Mouse (Mus musculus): ENCODE data around the gene Cerkl. TPM values are rescaled to one million over a fixed set of nuclear protein-coding genes. Genes with fewer than 3 reads are reported as not detected.

Gene Cerkl
- polyA plus RNA-seq, 1 experiment: 0.30 TPM

DNA sequence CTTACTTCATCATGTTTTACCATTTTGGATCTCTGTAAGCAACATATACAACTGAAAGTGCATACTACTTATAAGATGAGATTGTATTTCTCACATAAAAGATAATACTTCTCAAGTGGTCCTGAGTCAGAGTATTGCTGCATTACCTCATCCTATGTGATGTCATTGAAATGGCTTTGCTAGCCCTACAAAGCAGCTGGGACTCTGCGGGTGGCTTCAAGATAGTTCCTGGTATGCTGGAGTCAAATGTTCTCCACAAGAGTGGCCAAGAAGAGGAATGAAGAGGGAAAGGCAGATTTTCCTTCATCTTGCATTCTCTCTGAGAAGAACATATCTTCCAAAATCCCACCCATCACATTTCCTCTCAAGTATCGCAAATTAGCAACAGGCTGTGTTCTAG is 13.2 kb downstream of the Cerkl start:
- no peak overlapping the region for H3K27ac ChIP-seq (ENCODE audit: insufficient read depth, low read depth, low read length)
- no peak for TF ChIP-seq CTCF (IDR thresholded peaks at IDR 0.05; ENCODE audit: extremely low read depth, insufficient read length, insufficient replicate concordance, low read depth, low read length)
- TF ChIP-seq POLR2A (IDR thresholded peaks at IDR 0.05; ENCODE audit: low read depth, low read length): no peak
- no peak overlapping the region for H3K4me3 ChIP-seq (ENCODE audit: low read depth, low read length)
- 90% methylated on average over 2 of the region's 2 CpGs for WGBS
- H3K36me3 ChIP-seq (ENCODE audit: control insufficient read depth, insufficient read depth, low read length): no peaks in the 10 kb centered on the region
- H3K4me1 ChIP-seq (ENCODE audit: control insufficient read depth, insufficient read depth, insufficient read length, low read length): no peaks in the 10 kb centered on the region
- H3K27me3 ChIP-seq (ENCODE audit: control insufficient read depth, insufficient read depth, low read length): no peaks in the 10 kb centered on the region

DNA sequence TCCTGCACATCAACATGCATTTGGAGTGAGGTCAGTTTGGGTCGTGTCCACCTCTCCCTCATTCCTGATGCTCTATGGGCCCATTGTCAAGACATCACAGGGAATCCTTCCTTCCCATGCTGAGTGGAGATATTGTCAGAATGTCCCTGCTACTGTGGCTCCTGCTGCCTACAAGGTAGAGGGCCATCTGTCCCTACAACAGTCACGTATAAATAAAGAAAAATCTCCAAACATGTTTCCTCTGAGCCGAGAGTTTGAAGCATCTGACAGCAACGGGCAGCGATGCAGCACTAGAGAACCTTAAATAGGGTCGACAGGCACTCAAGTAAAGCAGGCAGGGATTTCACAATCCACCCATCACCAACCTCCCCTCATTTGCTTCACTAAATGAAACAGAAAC is 13.7 kb downstream of the Cerkl start:
- Histone ChIP-seq H3K36me3 (ENCODE audit: control insufficient read depth, insufficient read depth, low read length) (no peaks in the 10 kb centered on the region), H3K27ac (ENCODE audit: insufficient read depth, low read depth, low read length) (no peak overlapping the region), H3K4me3 (ENCODE audit: low read depth, low read length) (no peak overlapping the region), H3K4me1 (ENCODE audit: control insufficient read depth, insufficient read depth, insufficient read length, low read length) (no peaks in the 10 kb centered on the region), H3K27me3 (ENCODE audit: control insufficient read depth, insufficient read depth, low read length) (no peaks in the 10 kb centered on the region)
- WGBS: 79% methylated on average over 6 of the region's 6 CpGs
- TF ChIP-seq CTCF (IDR thresholded peaks at IDR 0.05; ENCODE audit: extremely low read depth, insufficient read length, insufficient replicate concordance, low read depth, low read length) (no peak), POLR2A (IDR thresholded peaks at IDR 0.05; ENCODE audit: low read depth, low read length) (no peak)

DNA sequence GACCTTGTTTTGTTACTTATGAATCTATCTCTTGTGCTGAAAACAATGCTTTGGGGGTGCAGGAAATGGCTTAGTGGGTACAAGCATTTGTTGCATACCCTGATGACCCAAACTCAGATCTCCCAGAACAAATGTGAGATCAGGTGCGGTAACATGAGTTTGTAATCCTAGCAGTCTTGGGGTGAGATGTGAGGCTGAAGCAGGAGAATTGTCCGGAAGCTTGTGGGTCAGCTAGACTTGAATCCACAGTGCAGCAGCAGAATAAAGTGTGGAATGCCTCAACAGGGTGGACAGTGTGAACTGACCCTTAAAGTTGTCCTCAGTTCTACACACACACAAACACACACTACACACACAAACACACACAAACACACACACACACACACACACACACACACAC is 14.4 kb downstream of the Cerkl start:
- H3K4me3 ChIP-seq (ENCODE audit: low read depth, low read length): no peak overlapping the region
- no peaks in the 10 kb centered on the region for H3K4me1 ChIP-seq (ENCODE audit: control insufficient read depth, insufficient read depth, insufficient read length, low read length)
- H3K27ac ChIP-seq (ENCODE audit: insufficient read depth, low read depth, low read length): no peak overlapping the region
- no peaks in the 10 kb centered on the region for H3K36me3 ChIP-seq (ENCODE audit: control insufficient read depth, insufficient read depth, low read length)
- no peak for TF ChIP-seq POLR2A (IDR thresholded peaks at IDR 0.05; ENCODE audit: low read depth, low read length)
- TF ChIP-seq CTCF (IDR thresholded peaks at IDR 0.05; ENCODE audit: extremely low read depth, insufficient read length, insufficient replicate concordance, low read depth, low read length): no peak
- WGBS: 97% methylated on average over 2 of the region's 2 CpGs
- no peaks in the 10 kb centered on the region for H3K27me3 ChIP-seq (ENCODE audit: control insufficient read depth, insufficient read depth, low read length)

DNA sequence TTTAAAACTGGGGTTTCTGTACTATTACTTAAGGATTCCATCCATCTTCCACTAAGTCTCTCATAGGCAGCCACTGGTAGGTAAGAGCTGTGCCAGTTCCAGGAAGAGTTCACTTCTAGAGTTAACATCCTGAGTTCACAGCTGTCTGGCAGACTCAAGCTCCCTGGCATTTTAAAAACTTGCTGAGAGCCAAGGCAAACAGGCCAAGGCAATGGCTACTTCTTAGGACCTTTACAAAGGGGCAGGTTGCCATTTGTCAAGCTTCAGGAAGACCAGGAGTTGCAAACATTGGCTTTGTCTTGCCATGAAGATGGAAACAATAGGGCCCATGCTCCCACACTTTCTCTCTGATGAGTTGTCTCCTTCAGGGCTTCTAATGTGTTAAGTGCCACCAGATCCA is 26.5 kb downstream of the Cerkl start:
- no peak overlapping the region for H3K27ac ChIP-seq (ENCODE audit: insufficient read depth, low read depth, low read length)
- peaks cover 7% of the 10 kb centered on the region for H3K27me3 ChIP-seq (ENCODE audit: control insufficient read depth, insufficient read depth, low read length)
- H3K4me3 ChIP-seq (ENCODE audit: low read depth, low read length): no peak overlapping the region
- H3K36me3 ChIP-seq (ENCODE audit: control insufficient read depth, insufficient read depth, low read length): no peaks in the 10 kb centered on the region
- H3K4me1 ChIP-seq (ENCODE audit: control insufficient read depth, insufficient read depth, insufficient read length, low read length): 0 out of 2 replicates have a peak, but pooled peaks cover 2% of the 10 kb centered on the region
- TF ChIP-seq CTCF (IDR thresholded peaks at IDR 0.05; ENCODE audit: extremely low read depth, insufficient read length, insufficient replicate concordance, low read depth, low read length) (no peak), POLR2A (IDR thresholded peaks at IDR 0.05; ENCODE audit: low read depth, low read length) (no peak)

DNA sequence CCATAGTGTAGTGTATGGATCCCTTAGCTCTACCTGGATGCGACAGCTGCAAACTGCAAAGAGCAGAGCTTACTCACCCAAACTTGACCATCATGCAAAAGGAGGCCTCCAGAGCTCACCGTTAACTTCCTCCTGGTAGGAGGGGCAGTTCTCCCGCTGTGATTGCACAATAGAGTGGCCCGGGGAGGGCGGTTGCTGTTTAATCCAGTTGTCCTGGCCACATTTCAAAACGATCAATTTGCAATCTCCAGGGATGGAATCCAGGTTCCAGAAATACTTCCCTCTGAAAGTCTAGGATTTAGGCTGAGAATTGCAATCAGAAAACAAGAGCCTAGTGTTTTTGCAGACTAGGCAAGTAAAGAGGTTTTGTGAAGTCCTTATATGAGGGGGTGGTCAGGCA is 26.9 kb downstream of the Cerkl start:
- Histone ChIP-seq H3K27ac (ENCODE audit: insufficient read depth, low read depth, low read length) (no peak overlapping the region), H3K27me3 (ENCODE audit: control insufficient read depth, insufficient read depth, low read length) (peaks cover 7% of the 10 kb centered on the region), H3K4me1 (ENCODE audit: control insufficient read depth, insufficient read depth, insufficient read length, low read length) (0 out of 2 replicates have a peak, but pooled peaks cover 2% of the 10 kb centered on the region), H3K4me3 (ENCODE audit: low read depth, low read length) (no peak overlapping the region), H3K36me3 (ENCODE audit: control insufficient read depth, insufficient read depth, low read length) (no peaks in the 10 kb centered on the region)
- TF ChIP-seq POLR2A (IDR thresholded peaks at IDR 0.05; ENCODE audit: low read depth, low read length): no peak
- no peak for TF ChIP-seq CTCF (IDR thresholded peaks at IDR 0.05; ENCODE audit: extremely low read depth, insufficient read length, insufficient replicate concordance, low read depth, low read length)
- WGBS: 10% methylated on average over 6 of the region's 6 CpGs

DNA sequence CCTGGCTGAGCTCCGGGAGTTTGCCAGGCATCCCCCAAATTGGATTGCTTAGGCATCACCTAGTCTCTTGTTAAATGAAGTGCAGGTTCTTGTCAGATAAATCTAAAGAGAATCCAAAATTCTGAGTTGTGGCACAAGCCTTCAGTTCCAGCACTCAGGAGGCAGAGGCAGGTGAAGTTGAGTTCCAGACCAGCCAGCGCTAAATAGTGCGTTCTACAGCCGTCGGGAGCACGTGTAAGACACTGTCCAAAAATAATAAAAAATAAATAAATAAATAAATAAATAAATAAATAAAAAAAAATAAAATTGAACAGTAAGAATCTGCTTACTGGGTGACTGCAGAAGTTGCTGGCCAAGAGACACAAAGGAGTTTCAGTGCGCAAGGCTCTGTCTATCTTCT is 27.5 kb downstream of the Cerkl start:
- 23% methylated on average over 7 of the region's 7 CpGs for WGBS
- H3K4me3 ChIP-seq (ENCODE audit: low read depth, low read length): 0 out of 2 replicates have a peak overlapping the region, but pooled peaks have one; percentile 57

DNA sequence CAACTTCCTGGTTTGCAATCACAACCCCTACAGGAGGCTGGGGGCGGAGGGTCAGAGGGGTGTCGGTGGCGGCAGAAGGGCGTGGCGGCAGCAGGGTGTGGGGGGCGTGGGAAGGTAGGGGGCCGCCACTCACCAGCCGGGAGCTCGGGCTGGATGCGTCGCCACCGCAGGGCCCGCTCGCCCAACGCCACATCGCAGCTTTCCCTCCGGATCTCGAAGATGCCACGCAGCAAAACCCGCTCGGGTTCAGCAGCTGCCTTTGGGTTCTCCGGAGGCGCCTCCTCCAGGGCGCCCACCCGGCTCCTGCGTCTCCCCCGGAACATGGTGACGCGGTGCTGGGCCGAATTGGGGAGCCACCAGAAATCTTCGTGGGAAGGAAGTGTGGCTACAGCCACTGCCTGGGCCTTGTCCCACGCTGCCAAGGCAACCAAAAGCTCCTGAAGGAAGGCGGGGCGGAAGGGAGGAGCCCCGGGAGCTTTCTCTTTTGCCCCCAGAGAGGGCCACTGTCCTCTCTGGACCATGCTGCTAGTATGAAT is 27.9 kb downstream of the Cerkl start:
- Histone ChIP-seq H3K4me1 (ENCODE audit: control insufficient read depth, insufficient read depth, insufficient read length, low read length) (0 out of 2 replicates have a peak, but pooled peaks cover 2% of the 10 kb centered on the region), H3K36me3 (ENCODE audit: control insufficient read depth, insufficient read depth, low read length) (no peaks in the 10 kb centered on the region), H3K27ac (ENCODE audit: insufficient read depth, low read depth, low read length) (no peak overlapping the region), H3K27me3 (ENCODE audit: control insufficient read depth, insufficient read depth, low read length) (peaks cover 7% of the 10 kb centered on the region), H3K4me3 (ENCODE audit: low read depth, low read length) (peak overlapping the region; percentile 57)
- WGBS: 1% methylated on average over 35 of the region's 35 CpGs
- TF ChIP-seq CTCF (IDR thresholded peaks at IDR 0.05; ENCODE audit: extremely low read depth, insufficient read length, insufficient replicate concordance, low read depth, low read length) (no peak), POLR2A (IDR thresholded peaks at IDR 0.05; ENCODE audit: low read depth, low read length) (no peak)

More for the DNA sequence above, 27.5 kb downstream of the Cerkl start:
- Histone ChIP-seq H3K4me1 (ENCODE audit: control insufficient read depth, insufficient read depth, insufficient read length, low read length) (0 out of 2 replicates have a peak, but pooled peaks cover 2% of the 10 kb centered on the region), H3K27ac (ENCODE audit: insufficient read depth, low read depth, low read length) (no peak overlapping the region), H3K36me3 (ENCODE audit: control insufficient read depth, insufficient read depth, low read length) (no peaks in the 10 kb centered on the region), H3K27me3 (ENCODE audit: control insufficient read depth, insufficient read depth, low read length) (peaks cover 7% of the 10 kb centered on the region)
- TF ChIP-seq CTCF (IDR thresholded peaks at IDR 0.05; ENCODE audit: extremely low read depth, insufficient read length, insufficient replicate concordance, low read depth, low read length): no peak
- no peak for TF ChIP-seq POLR2A (IDR thresholded peaks at IDR 0.05; ENCODE audit: low read depth, low read length)
